Mouse (Mus musculus) CH12.LX (cell line): ENCODE data around the gene Ptprm. TPM values are rescaled to one million over a fixed set of nuclear protein-coding genes. Genes with fewer than 3 reads are reported as not detected.

Experiments
- DNase-seq: peaks from one replicate; pipeline ENCODE4 v3.0.0-alpha.2; 2013; ENCODE audit errors: extremely low read depth
- H3K27ac ChIP-seq: 2 replicates; pipeline ENCODE4 v1.5.1; 2012; ENCODE audit warnings: low read depth, mild to moderate bottlenecking, control low read depth, moderate library complexity; ENCODE audit not compliant: insufficient read depth
- H3K27me3 ChIP-seq: replicated peaks from 2 replicates; pipeline ENCODE3; 2012; ENCODE audit warnings: inconsistent platforms
- H3K36me3 ChIP-seq, 2 experiments: replicated peaks in 1 of 2; 2 replicates each; pipeline versions ENCODE3 to v1.6.1; 2012; ENCODE audit warnings: inconsistent platforms in 1 of 2, low read length in 1 of 2, mild to moderate bottlenecking in 1 of 2, mixed read lengths in 1 of 2, moderate library complexity in 1 of 2; ENCODE audit not compliant: control insufficient read depth in 1 of 2, insufficient read depth in 1 of 2
- H3K4me1 ChIP-seq, 2 experiments: 2 replicates each; pipeline ENCODE4 v1.6.1; 2012; ENCODE audit warnings: inconsistent platforms in 1 of 2, moderate library complexity in 1 of 2; ENCODE audit not compliant: insufficient read depth in 2 of 2, control insufficient read depth in 1 of 2
- H3K4me2 ChIP-seq: 2 replicates; pipeline ENCODE4 v1.6.1; 2012; ENCODE audit warnings: low read depth, mild to moderate bottlenecking, control low read depth; ENCODE audit not compliant: poor library complexity, insufficient read depth, severe bottlenecking
- H3K4me3 ChIP-seq, 3 experiments: fragments of 150-350 bp in 1 of 3; sonication (generic) in 1 of 3; replicated peaks in 1 of 3; 2 replicates each; pipeline versions ENCODE3 to v1.5.1; 2011 to 2012; ENCODE audit warnings: low read depth in 2 of 3, low read length in 2 of 3, mild to moderate bottlenecking in 2 of 3, moderate library complexity in 2 of 3, control low read depth in 1 of 3, improper control_type of control experiment in 1 of 3, inconsistent platforms in 1 of 3, mixed read lengths in 1 of 3; ENCODE audit not compliant: poor library complexity in 1 of 3
- H3K79me2 ChIP-seq: replicated peaks from 2 replicates; pipeline ENCODE4 v1.6.1; 2012; ENCODE audit warnings: mild to moderate bottlenecking, moderate library complexity; ENCODE audit not compliant: control insufficient read depth, poor library complexity, insufficient read depth, severe bottlenecking; ENCODE audit errors: extremely low read depth
- H3K9ac ChIP-seq: 2 replicates; pipeline ENCODE4 v1.6.1; 2012; ENCODE audit warnings: low read depth, mild to moderate bottlenecking, control low read depth, moderate library complexity; ENCODE audit not compliant: insufficient read depth
- H3K9me3 ChIP-seq: replicated peaks from 2 replicates; pipeline ENCODE3; 2012; ENCODE audit warnings: low read length, inconsistent platforms, mixed read lengths
- BHLHE40 ChIP-seq: IDR thresholded peaks from 2 replicates; pipeline ENCODE4 v1.6.1; 2011; ENCODE audit warnings: mild to moderate bottlenecking, low read depth, low read length, improper control_type of control experiment
- CHD1 ChIP-seq: IDR thresholded peaks from 2 replicates; pipeline ENCODE4 v1.6.1; 2012; ENCODE audit warnings: low read depth, low read length, improper control_type of control experiment, inconsistent platforms
- CHD2 ChIP-seq: IDR thresholded peaks from 2 replicates; pipeline ENCODE4 v1.6.1; 2011; ENCODE audit warnings: low read length, improper control_type of control experiment
- CTCF ChIP-seq, 2 experiments: IDR thresholded peaks in 1 of 2; conservative IDR thresholded peaks in 1 of 2; 2 replicates each; pipeline ENCODE4 v1.5.1; 2011 to 2012; ENCODE audit warnings: low read depth in 2 of 2, low read length in 2 of 2, improper control_type of control experiment in 1 of 2, inconsistent platforms in 1 of 2, mild to moderate bottlenecking in 1 of 2, moderate library complexity in 1 of 2
- EP300 ChIP-seq: IDR thresholded peaks from 2 replicates; pipeline ENCODE4 v1.6.1; 2011; ENCODE audit warnings: low read length, improper control_type of control experiment
- JUN ChIP-seq: IDR thresholded peaks from 2 replicates; pipeline ENCODE4 v1.6.1; 2011; ENCODE audit warnings: low read depth, mild to moderate bottlenecking, low read length, improper control_type of control experiment, moderate library complexity; ENCODE audit not compliant: insufficient read depth
- JUND ChIP-seq: conservative IDR thresholded peaks from 2 replicates; pipeline ENCODE4 v1.6.1; 2011; ENCODE audit warnings: low read depth, low read length, improper control_type of control experiment
- KAT2A ChIP-seq: IDR thresholded peaks from 2 replicates; pipeline ENCODE4 v1.6.1; 2012; ENCODE audit warnings: low read length, improper control_type of control experiment, inconsistent platforms; ENCODE audit not compliant: insufficient replicate concordance
- MAFK ChIP-seq: IDR thresholded peaks from 2 replicates; pipeline ENCODE4 v1.6.1; 2011; ENCODE audit warnings: low read length, improper control_type of control experiment; ENCODE audit not compliant: insufficient replicate concordance
- MAX ChIP-seq: IDR thresholded peaks from 2 replicates; pipeline ENCODE4 v1.6.1; 2011; ENCODE audit warnings: low read length, improper control_type of control experiment
- MEF2A ChIP-seq: IDR thresholded peaks from 2 replicates; pipeline ENCODE4 v1.6.1; 2014; ENCODE audit warnings: low read depth, mild to moderate bottlenecking, inconsistent platforms, low read length, improper control_type of control experiment, borderline replicate concordance
- MXI1 ChIP-seq: IDR thresholded peaks from 2 replicates; pipeline ENCODE4 v1.6.1; 2011; ENCODE audit warnings: mild to moderate bottlenecking, low read depth, low read length, improper control_type of control experiment
- MYC ChIP-seq: IDR thresholded peaks from 2 replicates; pipeline ENCODE4 v1.6.1; 2011; ENCODE audit warnings: low read depth, mild to moderate bottlenecking, improper control_type of control experiment, low read length
- NELFE ChIP-seq: IDR thresholded peaks from 2 replicates; pipeline ENCODE4 v1.6.1; 2011; ENCODE audit warnings: low read depth, low read length, improper control_type of control experiment
- PAX5 ChIP-seq: IDR thresholded peaks from 2 replicates; pipeline ENCODE4 v1.6.1; 2012; ENCODE audit warnings: low read length, inconsistent platforms, mixed read lengths
- POLR2A ChIP-seq: IDR thresholded peaks from 2 replicates; pipeline ENCODE4 v1.6.1; 2011; ENCODE audit warnings: low read depth, mild to moderate bottlenecking, improper control_type of control experiment, low read length
- RCOR1 ChIP-seq: conservative IDR thresholded peaks from 2 replicates; pipeline ENCODE4 v1.6.1; 2012; ENCODE audit warnings: low read depth, mild to moderate bottlenecking, inconsistent platforms, low read length, improper control_type of control experiment
- SMC3 ChIP-seq: IDR thresholded peaks from 2 replicates; pipeline ENCODE4 v1.6.1; 2011; ENCODE audit warnings: low read depth, low read length, improper control_type of control experiment
- TBP ChIP-seq: conservative IDR thresholded peaks from 2 replicates; pipeline ENCODE4 v1.6.1; 2011; ENCODE audit warnings: low read depth, low read length, improper control_type of control experiment
- TCF12 ChIP-seq: IDR thresholded peaks from 2 replicates; pipeline ENCODE4 v1.6.1; 2014; ENCODE audit warnings: low read depth, mild to moderate bottlenecking, inconsistent platforms, low read length, improper control_type of control experiment
- USF1 ChIP-seq: IDR thresholded peaks from 2 replicates; pipeline ENCODE4 v1.6.1; 2014; ENCODE audit warnings: low read depth, mild to moderate bottlenecking, inconsistent platforms, low read length, improper control_type of control experiment
- USF2 ChIP-seq: conservative IDR thresholded peaks from 2 replicates; pipeline ENCODE4 v1.6.1; 2011; ENCODE audit warnings: low read depth, low read length, improper control_type of control experiment
- ZC3H11A ChIP-seq: IDR thresholded peaks from 2 replicates; pipeline ENCODE4 v1.6.1; 2012; ENCODE audit warnings: low read depth, mild to moderate bottlenecking, inconsistent platforms, low read length, improper control_type of control experiment
- ZKSCAN1 ChIP-seq: IDR thresholded peaks from 2 replicates; pipeline ENCODE4 v1.6.1; 2012; ENCODE audit warnings: low read depth, inconsistent platforms, low read length, improper control_type of control experiment, borderline replicate concordance
- ZMIZ1 ChIP-seq: IDR thresholded peaks from 2 replicates; pipeline ENCODE4 v1.6.1; 2012; ENCODE audit warnings: low read depth, mild to moderate bottlenecking, inconsistent platforms, low read length, improper control_type of control experiment
- ZNF384 ChIP-seq: IDR thresholded peaks from 2 replicates; pipeline ENCODE4 v1.6.1; 2012; ENCODE audit warnings: low read depth, low read length, improper control_type of control experiment, inconsistent platforms
- dilution Hi-C: fragments of 300-500 bp; cut with MboI; formaldehyde crosslinking; loops from 2 replicates; pipeline ENCODE4 v1.14.3; 2020; ENCODE audit warnings: low sequenced_read_pairs; ENCODE audit not compliant: extremely low pct_unique_long_range_greater_than_20kb, extremely low pct_ligation_motif_present
- in situ Hi-C: fragments of 300-500 bp; cut with MboI; formaldehyde crosslinking; loops from 3 replicates; pipeline ENCODE4 v1.14.3; 2019; ENCODE audit warnings: low sequenced_read_pairs, low pct_ligation_motif_present, low pct_unique_long_range_greater_than_20kb, mixed read lengths
- polyA plus RNA-seq: library from polyadenylated mRNA; unstranded; fragments of >175 nt; gene quantifications from 2 replicates; pipeline ENCODE4 v1.2.1, GENCODE M21; 2012; ENCODE audit warnings: low read depth; ENCODE audit not compliant: insufficient read length
- total RNA-seq, 2 experiments: library from RNA; depleted of rRNA; stranded (reverse); fragments of 300-350 nt in 1 of 2; fragments of >200 nt in 1 of 2; gene quantifications; 2 replicates each; pipeline ENCODE4 v1.2.3; 2012 to 2014

Gene Ptprm
- total and polyA plus RNA-seq, 3 experiments, result not detected

- in situ Hi-C loops (no loop called here), dilution Hi-C loops (no loop called here)
- Histone ChIP-seq H3K4me1 (no peaks in the 10 kb centered on the region), H3K79me2 (no peaks in the 10 kb centered on the region), H3K9ac (no peak overlapping the region), H3K27me3 (no peaks in the 10 kb centered on the region), H3K4me2 (no peak overlapping the region), H3K4me3 (no peak overlapping the region), H3K36me3 (no peaks in the 10 kb centered on the region), H3K27ac (no peak overlapping the region), H3K9me3 (peaks cover 69% of the 10 kb centered on the region)
- no peak for DNase-seq
- no peak for TF ChIP-seq PAX5
- no peak for TF ChIP-seq USF1
- TF ChIP-seq JUND, result no peak
- no peak for TF ChIP-seq MXI1
- no peak for TF ChIP-seq ZMIZ1
- no peak for TF ChIP-seq MAX
- no peak for TF ChIP-seq MYC
- no peak for TF ChIP-seq KAT2A
- TF ChIP-seq CHD2, result no peak
- TF ChIP-seq NELFE, result no peak
- no peak for TF ChIP-seq MAFK
- no peak for TF ChIP-seq ZC3H11A
Measured at GRCm38 (mm10) chr17:66768689-66769275, 585.5 kb downstream of the Ptprm start.

GRCm38 (mm10) chr17:66766166-66766565 lies 588.1 kb downstream of the Ptprm start:
- Histone ChIP-seq H3K27ac (no peak overlapping the region), H3K4me2 (no peak overlapping the region), H3K79me2 (no peaks in the 10 kb centered on the region), H3K9ac (no peak overlapping the region), H3K27me3 (no peaks in the 10 kb centered on the region), H3K36me3 (no peaks in the 10 kb centered on the region), H3K9me3 (peaks cover 75% of the 10 kb centered on the region), H3K4me3 (no peak overlapping the region), H3K4me1 (no peaks in the 10 kb centered on the region)
- dilution Hi-C loops, result no loop called here
- no peak for DNase-seq
- TF ChIP-seq POLR2A (no peak), ZMIZ1 (no peak)
- in situ Hi-C loops, result no loop called here

- TF ChIP-seq ZKSCAN1 (no peak), CHD1 (no peak), EP300 (no peak), ZMIZ1 (no peak), TCF12 (no peak), RCOR1 (no peak), ZNF384 (no peak), BHLHE40 (no peak), MAX (no peak), MEF2A (no peak), ZC3H11A (no peak), USF2 (no peak), NELFE (no peak), CTCF (conservative IDR thresholded peaks at IDR 0.05 in 1 of 2, IDR thresholded peaks at IDR 0.05 in 1 of 2; ENCODE audit: low read depth in 2 of 2, low read length in 2 of 2) (no peak), SMC3 (no peak), TBP (no peak), USF1 (no peak), JUND (no peak), JUN (no peak), CHD2 (no peak)
- TF ChIP-seq, all 38 proteins: peak for 0
- dilution Hi-C loops (no loop called here), in situ Hi-C loops (no loop called here)
- Histone ChIP-seq H3K36me3 (no peaks in the 10 kb centered on the region), H3K27ac (no peak overlapping the region), H3K9me3 (peaks cover 76% of the 10 kb centered on the region), H3K9ac (no peak overlapping the region), H3K4me1 (no peaks in the 10 kb centered on the region), H3K4me2 (no peak overlapping the region), H3K79me2 (no peaks in the 10 kb centered on the region), H3K4me3 (no peak overlapping the region), H3K27me3 (no peaks in the 10 kb centered on the region)
- no peak for DNase-seq
Measured at GRCm38 (mm10) chr17:66764435-66764834, 589.8 kb downstream of the Ptprm start.
